Mouse (Mus musculus) thymus, adult 2 months (tissue): ENCODE results near the gene Fam219a. TPM values are rescaled to one million over a fixed set of nuclear protein-coding genes. Genes with fewer than 3 reads are reported as not detected.

Experiments
- DNase-seq: peaks from one replicate; pipeline ENCODE4 v3.0.0; 2021
- H3K27ac ChIP-seq: fragments of 200-500 bp; 2 replicates; pipeline ENCODE4 v1.5.1; 2012; ENCODE audit warnings: low read length, control low read depth; ENCODE audit not compliant: control insufficient read depth, insufficient read depth
- H3K27me3 ChIP-seq: fragments of 200-500 bp; 2 replicates; pipeline ENCODE4 v1.6.1; 2012; ENCODE audit warnings: mild to moderate bottlenecking, low read length, moderate library complexity, mixed read lengths; ENCODE audit not compliant: control insufficient read depth, insufficient read depth
- H3K36me3 ChIP-seq: fragments of 200-500 bp; 2 replicates; pipeline ENCODE4 v1.6.1; 2012; ENCODE audit warnings: mild to moderate bottlenecking, low read length, moderate library complexity; ENCODE audit not compliant: control insufficient read depth, insufficient read depth
- H3K4me1 ChIP-seq: fragments of 200-500 bp; replicated peaks from 2 replicates; pipeline ENCODE4 v1.6.1; 2012; ENCODE audit warnings: low read length; ENCODE audit not compliant: control insufficient read depth, insufficient read depth
- H3K4me3 ChIP-seq: fragments of 200-500 bp; 2 replicates; pipeline ENCODE4 v1.5.1; 2012; ENCODE audit warnings: mild to moderate bottlenecking, low read length, control low read depth, moderate library complexity; ENCODE audit not compliant: control insufficient read depth, insufficient read depth
- CTCF ChIP-seq: fragments of 200-500 bp; IDR thresholded peaks from 2 replicates; pipeline ENCODE4 v1.5.1; 2012; ENCODE audit warnings: mild to moderate bottlenecking, control low read depth, low read length, moderate library complexity, borderline replicate concordance; ENCODE audit not compliant: control insufficient read depth, poor library complexity, insufficient read depth; ENCODE audit errors: extremely low read depth
- POLR2A ChIP-seq: fragments of 200-500 bp; IDR thresholded peaks from 2 replicates; pipeline ENCODE4 v1.6.1; 2012; ENCODE audit warnings: mild to moderate bottlenecking, low read length, control low read depth, moderate library complexity; ENCODE audit not compliant: control insufficient read depth, poor library complexity, insufficient read depth; ENCODE audit errors: extremely low read depth
- WGBS: fragments of 180-500 bp; shearing (Covaris S2); methylation state at CpG from one replicate; pipeline ENCODE4 v1.1.7; 2018; 5-methylcytosine and 5-hydroxymethylcytosine counted together
- polyA plus RNA-seq: library from polyadenylated mRNA; depleted of rRNA; stranded (reverse); fragments of >200 nt; gene quantifications from 2 replicates; pipeline ENCODE4 v1.2.3, GENCODE M21; 2012; rRNA removed

Gene Fam219a
- 23.0 and 29.8 TPM in 2 replicates for polyA plus RNA-seq

- H3K27me3 ChIP-seq: no peaks in the 10 kb centered on the region; the same call in 1 of the 2 replicates
- H3K27ac ChIP-seq: no peak within 1 kb of the TSS
- DNase-seq: peak; percentile 98
- WGBS: under 1% methylated on average over 41 of the region's 41 CpGs
- H3K4me3 ChIP-seq: peak within 1 kb of the TSS; percentile 58
- no peaks in the 10 kb centered on the region for H3K36me3 ChIP-seq
- TF ChIP-seq POLR2A (peak; percentile 73), CTCF (peak; percentile 67; the same call in 1 of the 2 replicates)
- H3K4me1 ChIP-seq: peaks cover 15% of the 10 kb centered on the region
Observed at GRCm38 (mm10) chr4:41569411-41569885, at the start of gene Fam219a, which contains the start of gene Dnaic1. Gene Fam219a, minus strand, starts transcription at chr4:41569538. Gene Dnaic1, plus strand, starts transcription at chr4:41569775.

GRCm38 (mm10) chr4:41615661-41616599 is 46.6 kb upstream of the Fam219a start:
- no peak for DNase-seq
- H3K27ac ChIP-seq: no peak overlapping the region
- H3K4me1 ChIP-seq: no peaks in the 10 kb centered on the region
- no peak overlapping the region for H3K4me3 ChIP-seq
- no peaks in the 10 kb centered on the region for H3K27me3 ChIP-seq
- no peak for TF ChIP-seq CTCF
- TF ChIP-seq POLR2A: no peak
- H3K36me3 ChIP-seq: no peaks in the 10 kb centered on the region
- WGBS: 92% methylated on average over 9 of the region's 9 CpGs

GRCm38 (mm10) chr4:41614156-41614555 is 44.8 kb upstream of the Fam219a start:
- WGBS: 10% methylated on average over 7 of the region's 7 CpGs
- no peak overlapping the region for H3K4me3 ChIP-seq
- TF ChIP-seq POLR2A (no peak), CTCF (peak; percentile 83; the same call in 1 of the 2 replicates)
- H3K27ac ChIP-seq: no peak overlapping the region
- H3K36me3 ChIP-seq: no peaks in the 10 kb centered on the region
- peak; percentile 62 for DNase-seq
- no peaks in the 10 kb centered on the region for H3K27me3 ChIP-seq
- H3K4me1 ChIP-seq: 0 out of 2 replicates have a peak, but pooled peaks cover 2% of the 10 kb centered on the region

GRCm38 (mm10) chr4:41612166-41612565 is 42.8 kb upstream of the Fam219a start:
- no peak for TF ChIP-seq CTCF
- no peak for TF ChIP-seq POLR2A
- no peak overlapping the region for H3K27ac ChIP-seq
- 0 out of 2 replicates have a peak, but pooled peaks cover 2% of the 10 kb centered on the region for H3K4me1 ChIP-seq
- H3K4me3 ChIP-seq: no peak overlapping the region
- WGBS: 89% methylated on average over 8 of the region's 8 CpGs
- no peaks in the 10 kb centered on the region for H3K27me3 ChIP-seq
- H3K36me3 ChIP-seq: no peaks in the 10 kb centered on the region
- no peak for DNase-seq

GRCm38 (mm10) chr4:41610594-41610980 is 41.2 kb upstream of the Fam219a start:
- Histone ChIP-seq H3K36me3 (no peaks in the 10 kb centered on the region), H3K4me3 (no peak overlapping the region), H3K4me1 (0 out of 2 replicates have a peak, but pooled peaks cover 2% of the 10 kb centered on the region), H3K27ac (no peak overlapping the region), H3K27me3 (no peaks in the 10 kb centered on the region)
- no peak for DNase-seq
- 33% methylated on average over 6 of the region's 6 CpGs for WGBS
- TF ChIP-seq CTCF (no peak), POLR2A (no peak)

DNA sequence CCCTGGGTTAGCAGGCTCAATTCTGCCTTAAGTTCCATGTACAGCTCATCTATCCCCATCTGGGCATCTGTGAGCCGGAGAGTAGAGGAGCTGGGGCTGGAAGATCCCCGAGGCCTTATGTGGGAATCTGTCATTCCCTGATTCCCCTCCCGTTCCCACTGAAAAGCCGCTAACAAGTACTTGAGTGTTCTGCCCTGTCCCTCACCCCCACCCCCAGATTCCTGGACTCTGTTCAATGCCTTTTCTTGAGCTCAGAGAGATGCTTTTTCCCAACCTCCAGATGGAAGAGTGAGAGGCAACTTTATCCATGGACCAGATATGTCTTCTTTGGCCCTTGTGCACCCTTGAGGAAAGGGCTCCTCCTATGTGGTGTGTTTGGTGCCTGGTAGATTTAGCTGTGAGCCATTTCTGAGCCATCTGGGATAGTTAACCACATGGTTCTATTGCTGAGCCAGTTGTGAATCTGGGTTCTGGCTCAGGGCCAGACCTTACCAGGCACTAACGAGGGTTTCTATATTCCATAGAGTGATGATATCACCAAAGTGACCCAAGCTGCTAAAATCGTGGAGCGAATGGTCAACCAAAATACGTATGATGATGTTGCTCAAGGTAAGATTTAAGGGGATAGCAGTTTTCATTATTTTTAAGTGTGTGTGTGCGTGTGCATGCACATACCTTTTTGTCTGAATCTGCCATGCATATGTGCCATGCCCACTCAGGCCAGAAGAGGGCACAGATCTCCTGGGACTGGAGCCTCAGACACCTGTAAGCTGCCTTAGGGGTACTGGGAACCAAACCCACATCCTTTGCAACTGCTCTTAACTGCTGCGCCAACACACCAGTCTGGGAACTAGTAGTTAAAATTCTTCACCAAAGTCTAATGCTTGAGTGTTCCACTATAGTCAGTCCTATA is 40.6 kb upstream of the Fam219a start:
- Histone ChIP-seq H3K4me3 (no peak overlapping the region), H3K4me1 (0 out of 2 replicates have a peak, but pooled peaks cover 2% of the 10 kb centered on the region), H3K27me3 (no peaks in the 10 kb centered on the region), H3K36me3 (no peaks in the 10 kb centered on the region), H3K27ac (no peak overlapping the region)
- DNase-seq: peak; percentile 46
- 78% methylated on average over 10 of the region's 10 CpGs for WGBS
- TF ChIP-seq POLR2A: no peak
- no peak for TF ChIP-seq CTCF

DNA sequence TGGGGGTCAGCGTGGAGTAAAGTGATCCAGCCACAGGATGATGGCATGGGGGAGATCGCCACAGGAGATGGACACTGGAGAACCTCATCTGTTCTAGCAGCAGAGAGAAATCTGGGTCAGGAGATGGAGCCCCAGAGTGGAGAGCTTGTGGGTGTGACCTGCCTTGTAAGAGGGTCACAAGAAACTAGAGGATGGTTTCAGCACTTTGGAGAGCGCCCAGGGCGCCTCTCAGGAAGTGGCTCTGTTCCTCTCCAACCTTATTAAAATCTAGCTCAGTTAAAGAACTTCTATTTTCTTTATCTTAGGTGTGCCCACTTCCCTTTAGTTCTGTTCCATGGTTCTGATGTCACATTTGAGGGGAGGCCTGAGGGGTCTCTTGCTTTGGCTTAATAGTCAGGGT is 37.4 kb upstream of the Fam219a start:
- TF ChIP-seq POLR2A (no peak), CTCF (no peak)
- Histone ChIP-seq H3K4me3 (no peak overlapping the region), H3K4me1 (0 out of 2 replicates have a peak, but pooled peaks cover 2% of the 10 kb centered on the region), H3K27me3 (no peaks in the 10 kb centered on the region), H3K27ac (no peak overlapping the region), H3K36me3 (no peaks in the 10 kb centered on the region)
- peak; percentile 43 for DNase-seq
- 34% methylated on average over 4 of the region's 4 CpGs for WGBS
